Mouse (Mus musculus): ENCODE results near the gene Aoc3. TPM values are rescaled to one million over a fixed set of nuclear protein-coding genes. Genes with fewer than 3 reads are reported as not detected.
"Not testable (repeated sequence)": the region's sequence is repeated elsewhere in the genome, so short reads cannot be mapped to it uniquely, and the experiment has no call there.

Aoc3 gene
- total and polyA plus RNA-seq, 2 experiments = 0.16 to 0.18 TPM

DNA sequence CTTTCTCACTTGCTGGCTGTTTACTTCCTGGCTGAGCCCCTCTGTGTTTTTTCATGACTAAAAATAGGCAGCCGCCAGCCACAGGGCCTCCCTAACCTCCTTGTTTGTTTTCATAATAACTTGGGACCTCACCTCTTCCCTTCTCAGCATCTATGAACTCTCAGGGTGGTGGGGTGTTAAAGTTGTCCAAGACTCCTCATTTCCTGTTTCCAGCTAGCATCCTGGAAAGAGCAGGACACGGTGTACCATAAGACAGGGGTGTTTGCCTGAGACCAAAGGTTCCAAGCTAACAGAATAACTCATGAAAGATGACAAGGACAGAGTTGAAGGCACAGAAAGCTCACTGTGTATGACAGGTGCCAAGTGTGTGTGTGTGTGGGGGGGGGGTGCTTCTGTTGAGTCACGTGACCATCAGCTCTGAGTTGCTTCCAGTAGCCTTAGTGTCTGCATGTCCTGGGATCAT, 30.3 kb downstream of the Aoc3 start:
- peaks cover 36% of the 10 kb centered on the region for H3K4me1 ChIP-seq (ENCODE audit: control insufficient read depth, insufficient read depth, low read length)
- TF ChIP-seq POLR2A (IDR thresholded peaks at IDR 0.05; ENCODE audit: extremely low read depth, insufficient read depth, low read length) = no peak
- no peak for TF ChIP-seq CTCF (IDR thresholded peaks at IDR 0.05; ENCODE audit: low read depth, low read length)
- H3K36me3 ChIP-seq (ENCODE audit: control insufficient read depth, insufficient read depth, low read length) = no peaks in the 10 kb centered on the region
- peak overlapping the region; percentile 75 for H3K27ac ChIP-seq (replicated peaks; ENCODE audit: insufficient read depth, low read depth, low read length)
- no peak overlapping the region for H3K4me3 ChIP-seq (ENCODE audit: insufficient read depth, low read depth, low read length)
- WGBS = 16% methylated on average over 3 of the region's 3 CpGs
- DNase-seq (ENCODE audit: extremely low read depth, low read depth, low spot score) = peak; percentile 69
- H3K79me2 ChIP-seq (ENCODE audit: control insufficient read depth, insufficient read depth, low read length) = no peaks in the 10 kb centered on the region
- H3K9ac ChIP-seq (ENCODE audit: low read depth, low read length) = no peak overlapping the region
- no peaks in the 10 kb centered on the region for H3K27me3 ChIP-seq (ENCODE audit: control insufficient read depth, insufficient read depth, low read length)

- TF ChIP-seq CTCF (IDR thresholded peaks at IDR 0.05; ENCODE audit: low read depth, low read length) = no peak
- no peak for TF ChIP-seq POLR2A (IDR thresholded peaks at IDR 0.05; ENCODE audit: extremely low read depth, insufficient read depth, low read length)
- H3K27me3 ChIP-seq (ENCODE audit: control insufficient read depth, insufficient read depth, low read length) = no peaks in the 10 kb centered on the region
- peak; percentile 95 for DNase-seq (ENCODE audit: extremely low read depth, low read depth, low spot score)
- H3K79me2 ChIP-seq (ENCODE audit: control insufficient read depth, insufficient read depth, low read length) = no peaks in the 10 kb centered on the region
- 4% methylated on average over 5 of the region's 5 CpGs for WGBS
- peaks cover 34% of the 10 kb centered on the region for H3K4me1 ChIP-seq (ENCODE audit: control insufficient read depth, insufficient read depth, low read length)
- H3K27ac ChIP-seq (replicated peaks; ENCODE audit: insufficient read depth, low read depth, low read length) = peak overlapping the region; percentile 89
- peaks cover 9% of the 10 kb centered on the region; the same call in 1 of the 2 replicates for H3K36me3 ChIP-seq (ENCODE audit: control insufficient read depth, insufficient read depth, low read length)
- peak overlapping the region; percentile 43 for H3K9ac ChIP-seq (ENCODE audit: low read depth, low read length)
- no peak overlapping the region for H3K4me3 ChIP-seq (ENCODE audit: insufficient read depth, low read depth, low read length)
These were observed 34.1 kb downstream of the Aoc3 start for GRCm38 (mm10) chr11:101364531-101364931.

DNA sequence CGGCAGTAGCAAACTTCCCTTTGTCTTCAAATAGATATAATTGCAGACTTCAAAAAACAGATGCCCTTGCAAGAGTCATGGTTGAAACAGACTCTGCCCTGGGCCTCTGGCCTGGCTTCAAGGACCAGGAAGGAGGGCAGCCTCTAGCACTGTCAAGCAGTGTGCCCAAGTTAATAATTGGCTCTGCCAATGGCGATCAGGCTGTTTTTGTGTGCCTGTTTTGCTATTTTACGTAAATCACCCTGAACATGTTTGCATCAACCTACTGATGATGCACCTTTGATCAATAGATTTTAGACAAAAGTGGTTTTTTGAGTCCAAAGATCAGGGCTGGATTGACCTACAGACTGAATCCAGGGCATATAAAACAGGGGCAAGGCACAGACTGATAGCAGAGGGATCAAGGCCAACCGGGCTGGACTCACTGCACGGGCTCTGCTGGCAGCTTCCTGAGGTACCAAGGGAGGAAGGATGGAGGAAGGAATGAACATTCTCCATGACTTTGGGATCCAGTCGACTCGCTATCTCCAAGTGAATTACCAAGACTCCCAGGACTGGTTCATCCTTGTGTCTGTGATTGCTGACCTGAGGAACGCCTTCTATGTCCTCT, 37.0 kb downstream of the Aoc3 start, which contains the start of gene G6pc:
TSS of gene G6pc (plus strand) at position 236 of the 610 bp plus-strand sequence.
- Histone ChIP-seq H3K27me3 (ENCODE audit: control insufficient read depth, insufficient read depth, low read length) (no peaks in the 10 kb centered on the region), H3K79me2 (ENCODE audit: control insufficient read depth, insufficient read depth, low read length) (no peaks in the 10 kb centered on the region), H3K4me1 (ENCODE audit: control insufficient read depth, insufficient read depth, low read length) (peaks cover 17% of the 10 kb centered on the region), H3K4me3 (ENCODE audit: insufficient read depth, low read depth, low read length) (peak within 1 kb of the TSS; percentile 62), H3K9ac (ENCODE audit: low read depth, low read length) (peak within 1 kb of the TSS; percentile 81), H3K27ac (replicated peaks; ENCODE audit: insufficient read depth, low read depth, low read length) (peak within 1 kb of the TSS; percentile 83), H3K36me3 (ENCODE audit: control insufficient read depth, insufficient read depth, low read length) (peaks cover 37% of the 10 kb centered on the region)
- 20% methylated on average over 8 of the region's 8 CpGs for WGBS
- TF ChIP-seq POLR2A (IDR thresholded peaks at IDR 0.05; ENCODE audit: extremely low read depth, insufficient read depth, low read length) (peak; percentile 94), CTCF (IDR thresholded peaks at IDR 0.05; ENCODE audit: low read depth, low read length) (no peak)
- peak; percentile 100 for DNase-seq (ENCODE audit: extremely low read depth, low read depth, low spot score)

DNA sequence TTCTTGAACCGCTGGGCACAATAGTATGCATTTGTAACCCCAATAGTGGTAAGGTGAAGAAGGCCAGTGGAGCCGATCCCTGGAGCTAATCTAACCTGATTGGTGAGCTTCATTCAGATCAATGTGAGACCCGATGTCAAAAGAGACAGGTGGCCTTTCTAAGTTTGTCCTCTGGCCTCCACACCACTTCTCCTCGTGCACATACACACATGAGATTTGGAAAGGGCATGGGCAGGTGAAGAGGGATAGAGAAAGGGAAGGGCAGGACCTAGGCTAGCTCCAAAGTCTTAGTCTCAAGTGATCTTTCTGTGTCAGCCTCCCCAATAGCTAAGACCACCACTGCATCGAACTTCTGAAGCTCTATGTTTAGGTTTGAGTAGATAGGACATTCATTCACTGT, 39.7 kb downstream of the Aoc3 start:
- 0 out of 2 replicates have a peak, but pooled peaks have one; percentile 3 for TF ChIP-seq POLR2A (IDR thresholded peaks at IDR 0.05; ENCODE audit: extremely low read depth, insufficient read depth, low read length)
- TF ChIP-seq CTCF (IDR thresholded peaks at IDR 0.05; ENCODE audit: low read depth, low read length) = no peak
- Histone ChIP-seq H3K4me1 (ENCODE audit: control insufficient read depth, insufficient read depth, low read length) (peaks cover 4% of the 10 kb centered on the region; the same call in 1 of the 2 replicates), H3K27me3 (ENCODE audit: control insufficient read depth, insufficient read depth, low read length) (no peaks in the 10 kb centered on the region), H3K36me3 (ENCODE audit: control insufficient read depth, insufficient read depth, low read length) (peaks cover 58% of the 10 kb centered on the region), H3K27ac (replicated peaks; ENCODE audit: insufficient read depth, low read depth, low read length) (peak overlapping the region; percentile 55), H3K4me3 (ENCODE audit: insufficient read depth, low read depth, low read length) (peak overlapping the region; percentile 62), H3K79me2 (ENCODE audit: control insufficient read depth, insufficient read depth, low read length) (no peaks in the 10 kb centered on the region), H3K9ac (ENCODE audit: low read depth, low read length) (peak overlapping the region; percentile 39)
- 20% methylated on average over 5 of the region's 5 CpGs for WGBS
- peak; percentile 65 for DNase-seq (ENCODE audit: extremely low read depth, low read depth, low spot score)

DNA sequence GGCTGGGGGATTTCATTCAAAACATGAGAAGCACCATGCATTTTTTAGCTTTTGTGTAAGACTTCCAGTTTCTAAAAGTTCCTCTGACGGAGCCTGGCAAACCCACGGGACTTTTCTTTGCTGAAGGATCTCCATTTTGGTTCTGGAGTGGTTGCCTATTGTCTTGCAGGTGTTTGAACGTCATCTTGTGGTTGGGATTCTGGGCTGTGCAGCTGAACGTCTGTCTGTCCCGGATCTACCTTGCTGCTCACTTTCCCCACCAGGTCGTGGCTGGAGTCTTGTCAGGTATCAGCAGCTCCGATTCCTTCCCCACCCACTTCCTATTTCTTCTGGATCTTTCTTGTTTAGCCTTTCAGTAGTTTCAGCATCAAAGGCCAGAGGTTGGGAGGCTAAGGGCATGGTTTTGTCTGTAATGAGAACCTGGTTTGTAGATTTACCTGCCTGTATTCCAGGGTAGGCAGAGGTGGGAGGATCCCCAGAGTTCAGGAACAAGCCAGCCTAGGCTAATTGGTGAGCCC, 44.1 kb downstream of the Aoc3 start:
- Histone ChIP-seq H3K36me3 (ENCODE audit: control insufficient read depth, insufficient read depth, low read length) (peaks cover 72% of the 10 kb centered on the region), H3K4me1 (ENCODE audit: control insufficient read depth, insufficient read depth, low read length) (no peaks in the 10 kb centered on the region), H3K27me3 (ENCODE audit: control insufficient read depth, insufficient read depth, low read length) (no peaks in the 10 kb centered on the region), H3K27ac (replicated peaks; ENCODE audit: insufficient read depth, low read depth, low read length) (no peak overlapping the region), H3K79me2 (ENCODE audit: control insufficient read depth, insufficient read depth, low read length) (no peaks in the 10 kb centered on the region), H3K9ac (ENCODE audit: low read depth, low read length) (no peak overlapping the region), H3K4me3 (ENCODE audit: insufficient read depth, low read depth, low read length) (no peak overlapping the region)
- 48% methylated on average over 7 of the region's 7 CpGs for WGBS
- DNase-seq (ENCODE audit: extremely low read depth, low read depth, low spot score) = peak; percentile 63
- TF ChIP-seq CTCF (IDR thresholded peaks at IDR 0.05; ENCODE audit: low read depth, low read length) (no peak), POLR2A (IDR thresholded peaks at IDR 0.05; ENCODE audit: extremely low read depth, insufficient read depth, low read length) (no peak)

- H3K9ac ChIP-seq (ENCODE audit: low read depth, low read length); H3K79me2 ChIP-seq (ENCODE audit: control insufficient read depth, insufficient read depth, low read length); H3K27ac ChIP-seq (replicated peaks; ENCODE audit: insufficient read depth, low read depth, low read length); H3K27me3 ChIP-seq (ENCODE audit: control insufficient read depth, insufficient read depth, low read length); H3K4me3 ChIP-seq (ENCODE audit: insufficient read depth, low read depth, low read length); H3K4me1 ChIP-seq (ENCODE audit: control insufficient read depth, insufficient read depth, low read length): not testable (repeated sequence)
- H3K36me3 ChIP-seq (ENCODE audit: control insufficient read depth, insufficient read depth, low read length) = peaks cover 36% of the 10 kb centered on the region
- peak; percentile 94 for DNase-seq (ENCODE audit: extremely low read depth, low read depth, low spot score)
- 37% methylated on average over 8 of the region's 8 CpGs for WGBS
These were observed 47.8 kb downstream of the Aoc3 start for GRCm38 (mm10) chr11:101378196-101378595.
